Mouse (Mus musculus) urinary bladder, postnatal 36 days (tissue): Measurements from ENCODE around the gene Gm39115.
A peak's percentile ranks its signal among the peaks of the same experiment; 100 is the strongest.

ENCODE experiments used
- DNase-seq, 2 experiments: peaks; one replicate each; pipeline ENCODE4 v3.0.0; 2022; ENCODE audit warnings: low spot score in 2 of 2, mixed read lengths in 1 of 2

The Gm39115 gene

GRCm38 (mm10) chr7:142095183-142095931 lies 40.5 kb downstream of the Gm39115 start, which contains the start of gene Dusp8:
Dusp8 (minus strand) TSS chr7:142095843.
- DNase-seq = peak; percentile 72 to 82

GRCm38 (mm10) chr7:142094301-142095143 lies 41.3 kb downstream of the Gm39115 start:
- no peak for DNase-seq

GRCm38 (mm10) chr7:142093696-142094240 lies 42.1 kb downstream of the Gm39115 start:
- no peak for DNase-seq

GRCm38 (mm10) chr7:142092991-142093390 lies 42.8 kb downstream of the Gm39115 start:
- no peak for DNase-seq

GRCm38 (mm10) chr7:142091848-142092247 lies 44.0 kb downstream of the Gm39115 start:
- DNase-seq = no peak

- DNase-seq = no peak
These were observed 46.0 kb downstream of the Gm39115 start for GRCm38 (mm10) chr7:142089648-142090447.

- no peak for DNase-seq
These were observed 46.9 kb downstream of the Gm39115 start for GRCm38 (mm10) chr7:142088886-142089285.

GRCm38 (mm10) chr7:142087069-142087652 lies 48.7 kb downstream of the Gm39115 start:
- DNase-seq = no peak

GRCm38 (mm10) chr7:142086159-142086905 lies 49.5 kb downstream of the Gm39115 start:
- no peak for DNase-seq
